Mouse (Mus musculus) bone marrow, adult 2 months (tissue): ENCODE results near the gene Park7.

Experiments used
- CTCF ChIP-seq: fragments of 200-500 bp; IDR thresholded peaks from 2 replicates; pipeline ENCODE4 v1.5.1; 2011; ENCODE audit warnings: low read length, control low read depth; ENCODE audit not compliant: control insufficient read depth, insufficient read depth
- POLR2A ChIP-seq: fragments of 200-500 bp; IDR thresholded peaks from 2 replicates; pipeline ENCODE4 v1.6.1; 2011; ENCODE audit warnings: low read depth, mild to moderate bottlenecking, control low read depth, low read length, borderline replicate concordance; ENCODE audit not compliant: control insufficient read depth

GRCm38 (mm10) chr4:150900486-150900885 lies 13.8 kb downstream of the Park7 start:
- TF ChIP-seq CTCF: no peak
- TF ChIP-seq POLR2A: no peak
